Mouse (Mus musculus): ENCODE data around the gene Uxs1. TPM values are rescaled to one million over a fixed set of nuclear protein-coding genes. Genes with fewer than 3 reads are reported as not detected.

The Uxs1 gene
- polyA plus RNA-seq, 1 experiment from 2014 or later = 19.3 TPM

- ATAC-seq = no peak
- Histone ChIP-seq H3K9me3 (no peaks in the 10 kb centered on the region), H3K36me3 (no peaks in the 10 kb centered on the region), H3K9ac (no peak overlapping the region), H3K4me3 (replicated peaks) (no peak overlapping the region), H3K27ac (no peak overlapping the region), H3K4me2 (replicated peaks) (no peak overlapping the region), H3K4me1 (replicated peaks) (no peaks in the 10 kb centered on the region), H3K27me3 (replicated peaks) (no peaks in the 10 kb centered on the region)
- whole genome bisulfite sequencing = 87% methylated on average over 5 of the region's 5 CpGs
These were observed 40.9 kb downstream of the Uxs1 start for GRCm38 (mm10) chr1:43786711-43787110.

- H3K27me3 ChIP-seq (replicated peaks) = no peaks in the 10 kb centered on the region
- no peak overlapping the region for H3K4me2 ChIP-seq (replicated peaks)
- H3K9ac ChIP-seq = no peak overlapping the region
- no peak overlapping the region for H3K4me3 ChIP-seq (replicated peaks)
- 74% methylated on average over 5 of the region's 5 CpGs for WGBS
- H3K27ac ChIP-seq = no peak overlapping the region
- no peaks in the 10 kb centered on the region for H3K9me3 ChIP-seq
- no peaks in the 10 kb centered on the region for H3K4me1 ChIP-seq (replicated peaks)
- H3K36me3 ChIP-seq = no peaks in the 10 kb centered on the region
- ATAC-seq = no peak
These were observed 42.3 kb downstream of the Uxs1 start for GRCm38 (mm10) chr1:43785316-43785715.

DNA sequence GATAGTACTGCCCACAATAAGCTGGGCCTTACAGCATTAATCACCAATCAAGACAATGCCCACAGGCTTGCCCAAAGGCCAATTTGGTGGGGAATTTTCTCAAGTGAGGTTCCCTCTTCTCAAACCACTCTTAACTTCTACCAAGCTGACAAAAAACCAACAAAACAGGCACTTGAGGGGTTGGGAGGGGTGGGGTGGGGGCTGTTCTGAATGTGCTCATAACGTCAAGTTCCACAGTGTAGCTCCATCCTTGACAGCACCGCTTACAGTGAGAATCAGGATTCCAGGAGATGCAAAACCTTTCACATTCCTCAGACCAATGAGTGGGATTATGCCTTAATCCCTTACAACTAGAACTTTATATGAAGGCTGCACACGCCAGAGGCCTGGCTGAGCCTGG is 44.4 kb downstream of the Uxs1 start:
- no peak for ATAC-seq
- H3K4me1 ChIP-seq (replicated peaks) = no peaks in the 10 kb centered on the region
- no peak overlapping the region for H3K4me3 ChIP-seq (replicated peaks)
- H3K9ac ChIP-seq = no peak overlapping the region
- H3K27ac ChIP-seq = no peak overlapping the region
- H3K9me3 ChIP-seq = no peaks in the 10 kb centered on the region
- WGBS = 88% methylated on average over 3 of the region's 3 CpGs
- no peak overlapping the region for H3K4me2 ChIP-seq (replicated peaks)
- no peaks in the 10 kb centered on the region for H3K27me3 ChIP-seq (replicated peaks)
- peaks cover 5% of the 10 kb centered on the region; the same call in 1 of the 2 replicates for H3K36me3 ChIP-seq

- no peak for ATAC-seq
- Histone ChIP-seq H3K4me3 (replicated peaks) (no peak overlapping the region), H3K4me2 (replicated peaks) (no peak overlapping the region), H3K9me3 (no peaks in the 10 kb centered on the region), H3K27me3 (replicated peaks) (no peaks in the 10 kb centered on the region), H3K4me1 (replicated peaks) (no peaks in the 10 kb centered on the region), H3K36me3 (peaks cover 5% of the 10 kb centered on the region; the same call in 1 of the 2 replicates), H3K27ac (no peak overlapping the region), H3K9ac (no peak overlapping the region)
- WGBS = 95% methylated on average over 3 of the region's 3 CpGs
These were observed 44.9 kb downstream of the Uxs1 start for GRCm38 (mm10) chr1:43782680-43783079.

DNA sequence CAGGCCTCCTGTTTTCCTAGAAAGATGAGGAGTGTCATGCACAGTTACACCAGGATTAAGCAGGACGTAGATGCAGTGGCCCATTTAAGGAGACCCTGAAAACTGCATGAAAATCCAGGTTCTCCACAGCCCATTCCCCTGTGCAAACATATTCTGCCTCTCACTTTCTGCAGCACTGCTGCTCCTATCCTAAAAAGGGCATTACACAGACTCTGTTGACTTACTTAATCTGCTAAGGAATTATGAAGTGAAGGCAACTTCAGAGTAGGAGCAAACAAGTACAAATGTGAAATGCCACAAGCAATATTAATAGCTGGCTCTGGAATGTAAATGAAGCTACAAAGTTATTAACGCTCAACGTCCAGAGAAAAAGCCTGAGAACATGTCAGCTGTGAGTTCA is 45.9 kb downstream of the Uxs1 start:
- peak overlapping the region; percentile 60 for H3K27ac ChIP-seq
- 63% methylated on average over 3 of the region's 3 CpGs for WGBS
- no peak overlapping the region for H3K9ac ChIP-seq
- no peaks in the 10 kb centered on the region for H3K9me3 ChIP-seq
- no peaks in the 10 kb centered on the region for H3K4me1 ChIP-seq (replicated peaks)
- ATAC-seq = peak; percentile 36
- no peaks in the 10 kb centered on the region for H3K27me3 ChIP-seq (replicated peaks)
- peaks cover 5% of the 10 kb centered on the region; the same call in 1 of the 2 replicates for H3K36me3 ChIP-seq
- no peak overlapping the region for H3K4me2 ChIP-seq (replicated peaks)
- no peak overlapping the region for H3K4me3 ChIP-seq (replicated peaks)

- Histone ChIP-seq H3K9ac (no peak overlapping the region), H3K4me2 (replicated peaks) (no peak overlapping the region), H3K36me3 (peaks cover 9% of the 10 kb centered on the region; the same call in 1 of the 2 replicates), H3K27ac (peak overlapping the region; percentile 60), H3K27me3 (replicated peaks) (no peaks in the 10 kb centered on the region), H3K9me3 (no peaks in the 10 kb centered on the region), H3K4me3 (replicated peaks) (no peak overlapping the region), H3K4me1 (replicated peaks) (no peaks in the 10 kb centered on the region)
- 69% methylated on average over 2 of the region's 2 CpGs for WGBS
- ATAC-seq = no peak
These were observed 46.4 kb downstream of the Uxs1 start for GRCm38 (mm10) chr1:43781195-43781594.

DNA sequence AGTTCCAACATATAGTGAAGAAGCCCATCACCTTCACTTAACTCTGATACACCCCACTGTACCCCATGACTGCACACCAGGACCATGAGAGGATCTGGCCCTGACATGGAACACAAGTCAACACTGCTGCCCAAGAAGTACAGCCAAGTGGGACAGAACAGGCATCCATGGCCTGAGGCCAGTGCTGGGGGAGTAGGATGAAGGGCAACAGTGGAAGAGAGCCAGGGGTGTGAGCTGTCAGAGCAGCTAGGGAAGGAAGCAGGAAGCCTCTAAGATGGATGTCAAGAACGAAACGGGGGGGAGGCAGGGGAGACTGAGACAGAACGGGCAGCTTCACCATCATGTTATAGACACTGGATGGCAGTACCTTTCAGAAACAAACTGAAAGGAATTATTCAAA is 51.5 kb downstream of the Uxs1 start:
- 82% methylated on average over 3 of the region's 3 CpGs for WGBS
- no peaks in the 10 kb centered on the region for H3K4me1 ChIP-seq (replicated peaks)
- no peak for ATAC-seq
- no peak overlapping the region for H3K9ac ChIP-seq
- no peaks in the 10 kb centered on the region for H3K9me3 ChIP-seq
- H3K27ac ChIP-seq = no peak overlapping the region
- H3K36me3 ChIP-seq = peaks cover 9% of the 10 kb centered on the region; the same call in 1 of the 2 replicates
- H3K4me3 ChIP-seq (replicated peaks) = no peak overlapping the region
- H3K27me3 ChIP-seq (replicated peaks) = no peaks in the 10 kb centered on the region
- H3K4me2 ChIP-seq (replicated peaks) = no peak overlapping the region

DNA sequence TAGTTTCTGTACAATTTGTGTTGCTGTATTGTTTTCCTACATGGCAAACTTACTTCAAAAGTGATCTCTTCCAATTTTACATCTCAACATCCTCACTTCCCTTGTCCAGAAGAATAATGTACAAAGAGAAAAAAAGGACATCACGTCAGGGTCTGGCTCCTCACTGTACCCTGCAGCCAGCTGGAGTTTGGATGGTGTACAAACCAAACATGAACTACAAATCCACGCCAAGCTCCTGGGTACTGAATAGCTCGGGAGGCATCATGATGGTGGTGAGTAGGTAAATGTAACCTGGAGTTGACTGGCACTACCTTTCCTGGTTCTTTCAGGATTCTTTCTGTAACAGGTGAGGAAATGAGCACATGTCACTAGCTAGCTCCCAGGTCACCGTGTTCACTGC is 53.5 kb downstream of the Uxs1 start:
- Histone ChIP-seq H3K9ac (no peak overlapping the region), H3K36me3 (peaks cover 5% of the 10 kb centered on the region; the same call in 1 of the 2 replicates), H3K4me3 (replicated peaks) (no peak overlapping the region), H3K9me3 (no peaks in the 10 kb centered on the region), H3K4me1 (replicated peaks) (no peaks in the 10 kb centered on the region), H3K27ac (no peak overlapping the region), H3K27me3 (replicated peaks) (no peaks in the 10 kb centered on the region), H3K4me2 (replicated peaks) (no peak overlapping the region)
- 94% methylated on average over 4 of the region's 4 CpGs for WGBS
- no peak for ATAC-seq

DNA sequence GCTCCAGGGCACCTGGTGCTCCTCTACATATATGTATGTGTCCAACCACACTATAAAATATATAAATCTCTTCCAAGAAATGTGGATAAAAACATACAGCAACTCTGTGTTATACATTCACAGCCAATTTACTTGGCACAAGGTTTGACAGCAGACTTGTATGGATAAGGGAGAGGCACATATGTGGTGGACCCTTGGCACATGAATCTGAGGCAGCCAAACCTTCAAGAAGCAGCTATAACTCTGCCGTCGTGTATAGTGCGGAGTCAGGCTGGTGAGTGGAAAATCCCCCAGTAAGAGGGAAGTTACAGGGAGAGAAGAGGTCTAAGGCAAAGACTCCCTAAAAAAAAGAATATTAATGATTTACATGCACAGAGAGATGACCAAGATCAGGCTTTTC is 54.9 kb downstream of the Uxs1 start:
- no peak for ATAC-seq
- WGBS = 92% methylated on average over 3 of the region's 3 CpGs
- 0 out of 2 replicates have a peak, but pooled peaks cover 4% of the 10 kb centered on the region for H3K36me3 ChIP-seq

GRCm38 (mm10) chr1:43770032-43770431 is 57.6 kb downstream of the Uxs1 start:
- Histone ChIP-seq H3K4me2 (replicated peaks) (no peak overlapping the region), H3K9me3 (no peaks in the 10 kb centered on the region), H3K4me1 (replicated peaks) (no peaks in the 10 kb centered on the region), H3K4me3 (replicated peaks) (no peak overlapping the region), H3K36me3 (no peaks in the 10 kb centered on the region), H3K27me3 (replicated peaks) (no peaks in the 10 kb centered on the region), H3K27ac (no peak overlapping the region), H3K9ac (no peak overlapping the region)
- 89% methylated on average over 3 of the region's 3 CpGs for WGBS
- no peak for ATAC-seq

More for the DNA sequence above, 54.9 kb downstream of the Uxs1 start:
- H3K27ac ChIP-seq = no peak overlapping the region
- H3K9me3 ChIP-seq = no peaks in the 10 kb centered on the region
- no peaks in the 10 kb centered on the region for H3K27me3 ChIP-seq (replicated peaks)
- no peaks in the 10 kb centered on the region for H3K4me1 ChIP-seq (replicated peaks)
- no peak overlapping the region for H3K4me3 ChIP-seq (replicated peaks)
- no peak overlapping the region for H3K4me2 ChIP-seq (replicated peaks)
- H3K9ac ChIP-seq = no peak overlapping the region

GRCm38 (mm10) chr1:43769348-43769747 is 58.3 kb downstream of the Uxs1 start:
- peak; percentile 43; the same call in 1 of the 2 replicates for ATAC-seq
- no peak overlapping the region for H3K27ac ChIP-seq
- no peaks in the 10 kb centered on the region for H3K9me3 ChIP-seq
- no peak overlapping the region for H3K9ac ChIP-seq
- H3K27me3 ChIP-seq (replicated peaks) = no peaks in the 10 kb centered on the region
- no peaks in the 10 kb centered on the region for H3K4me1 ChIP-seq (replicated peaks)
- 35% methylated on average over 1 of the region's 1 CpGs for WGBS
- no peak overlapping the region for H3K4me3 ChIP-seq (replicated peaks)
- no peak overlapping the region for H3K4me2 ChIP-seq (replicated peaks)
- H3K36me3 ChIP-seq = 0 out of 2 replicates have a peak, but pooled peaks cover 4% of the 10 kb centered on the region

- no peak for ATAC-seq
- H3K36me3 ChIP-seq = peaks cover 7% of the 10 kb centered on the region; the same call in 1 of the 2 replicates
- WGBS = 75% methylated on average over 4 of the region's 4 CpGs
- H3K27me3 ChIP-seq (replicated peaks) = no peaks in the 10 kb centered on the region
- no peaks in the 10 kb centered on the region for H3K4me1 ChIP-seq (replicated peaks)
- no peak overlapping the region for H3K4me3 ChIP-seq (replicated peaks)
- no peak overlapping the region for H3K4me2 ChIP-seq (replicated peaks)
- H3K27ac ChIP-seq = no peak overlapping the region
- H3K9me3 ChIP-seq = no peaks in the 10 kb centered on the region
- H3K9ac ChIP-seq = no peak overlapping the region
These were observed 59.1 kb downstream of the Uxs1 start for GRCm38 (mm10) chr1:43768385-43768990.

- H3K9ac ChIP-seq = no peak overlapping the region
- H3K4me3 ChIP-seq (replicated peaks) = no peak overlapping the region
- no peaks in the 10 kb centered on the region for H3K27me3 ChIP-seq (replicated peaks)
- no peaks in the 10 kb centered on the region for H3K9me3 ChIP-seq
- H3K4me1 ChIP-seq (replicated peaks) = no peaks in the 10 kb centered on the region
- 91% methylated on average over 2 of the region's 2 CpGs for WGBS
- H3K4me2 ChIP-seq (replicated peaks) = no peak overlapping the region
- no peak for ATAC-seq
- no peak overlapping the region for H3K27ac ChIP-seq
- H3K36me3 ChIP-seq = peaks cover 7% of the 10 kb centered on the region
These were observed 61.3 kb downstream of the Uxs1 start for GRCm38 (mm10) chr1:43766328-43766727.
